Mouse (Mus musculus) adrenal gland, adult 10 weeks (tissue): ENCODE results near the gene Efnb1. TPM values are rescaled to one million over a fixed set of nuclear protein-coding genes. Genes with fewer than 3 reads are reported as not detected.

Source experiments
- polyA plus RNA-seq: library from polyadenylated mRNA; stranded (reverse); fragments of 350-450 nt; fragmentation: Illumina TruSeq; extraction: RNeasy Lipid Tissue Mini Kit (QIAGEN cat#74804); gene quantifications from one replicate; pipeline ENCODE4 v1.2.3, GENCODE M21; 2014; ENCODE audit warnings: low read depth, low replicate concordance

Efnb1 gene
- polyA plus RNA-seq: 3.8 TPM

DNA sequence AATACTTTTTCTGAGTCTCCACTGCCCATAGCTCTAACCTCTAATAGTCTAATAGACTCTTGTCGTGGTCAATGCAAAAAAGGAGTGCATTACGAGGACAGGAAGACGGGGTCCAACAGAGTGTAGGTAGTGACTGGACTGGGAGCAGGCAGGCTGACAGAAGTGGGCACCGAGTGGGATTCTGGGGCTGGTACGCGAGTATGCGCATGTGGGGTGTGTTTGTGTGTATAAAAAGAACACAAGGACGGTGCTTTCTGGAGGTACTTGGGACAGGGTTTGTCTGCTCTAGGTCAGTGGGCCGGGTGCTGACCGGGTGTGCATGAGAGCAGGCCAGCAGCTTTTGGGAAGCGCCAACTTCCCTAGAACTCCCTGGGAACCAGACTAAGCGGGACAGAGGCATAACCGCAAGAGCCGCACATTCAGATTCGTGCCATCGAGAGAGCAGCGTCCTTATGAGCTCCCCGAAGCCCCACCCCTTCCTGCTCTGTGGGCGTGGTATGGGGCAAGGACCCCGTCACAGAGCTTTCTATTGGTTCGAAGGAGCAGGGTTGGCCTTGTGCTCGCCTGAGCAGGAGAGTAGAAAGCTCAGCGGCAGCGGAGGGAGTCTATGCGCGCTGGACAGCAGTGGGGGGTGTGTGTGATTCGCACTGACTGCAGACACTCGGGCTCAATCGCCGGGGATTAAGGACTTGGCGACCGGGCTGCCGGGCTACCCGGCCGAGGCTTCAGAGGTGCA, at the start of gene Efnb1:
TSS of gene Efnb1 (plus strand) at position 608 of the 736 bp plus-strand sequence.

Other genes starting within 250 kb of the Efnb1 start
- gene Ophn1, start 245.1 kb upstream of the Efnb1 start, polyA plus RNA-seq: 15.5 TPM
- 145 TPM for gene Yipf6, start 199.8 kb upstream of the Efnb1 start, polyA plus RNA-seq
- gene Stard8, start 132.9 kb upstream of the Efnb1 start, polyA plus RNA-seq: 15.4 TPM